Mouse (Mus musculus) hindbrain, embryonic 13.5 days (tissue): ENCODE measurements around the gene Tmem95. TPM values are rescaled to one million over a fixed set of nuclear protein-coding genes. Genes with fewer than 3 reads are reported as not detected.
"Not testable (repeated sequence)": the region's sequence is repeated elsewhere in the genome, so short reads cannot be mapped to it uniquely, and the experiment has no call there.

Experiments
- ATAC-seq: fragments of 200-750 bp; cut with Nextera tagmentation; 2 replicates; pipeline ENCODE4 v1.8.0; 2017; ENCODE audit warnings: moderate TSS enrichment; ENCODE audit not compliant: low FRiP score
- H3K27ac ChIP-seq: fragments of 300-500 bp; sonication (generic); 2 replicates; pipeline ENCODE4 v1.5.1; 2015; ENCODE audit warnings: inconsistent platforms, mild to moderate bottlenecking, moderate library complexity
- H3K27me3 ChIP-seq: fragments of 300-500 bp; sonication (generic); 2 replicates; pipeline ENCODE4 v1.6.1; 2015; ENCODE audit warnings: mild to moderate bottlenecking, inconsistent platforms
- H3K36me3 ChIP-seq: fragments of 300-500 bp; sonication (generic); 2 replicates; pipeline ENCODE4 v1.6.1; 2015; ENCODE audit warnings: mild to moderate bottlenecking, inconsistent platforms
- H3K4me1 ChIP-seq: fragments of 300-500 bp; sonication (generic); replicated peaks from 2 replicates; pipeline ENCODE4 v1.6.1; 2015; ENCODE audit warnings: inconsistent platforms
- H3K4me2 ChIP-seq: fragments of 300-500 bp; sonication (generic); 2 replicates; pipeline ENCODE4 v1.6.1; 2015; ENCODE audit warnings: inconsistent platforms, mild to moderate bottlenecking, moderate library complexity
- H3K4me3 ChIP-seq: fragments of 300-500 bp; sonication (generic); 2 replicates; pipeline ENCODE4 v1.5.1; 2015; ENCODE audit warnings: mild to moderate bottlenecking, inconsistent platforms
- H3K9ac ChIP-seq: fragments of 300-500 bp; sonication (generic); 2 replicates; pipeline ENCODE4 v1.6.1; 2015; ENCODE audit warnings: mild to moderate bottlenecking, inconsistent platforms
- H3K9me3 ChIP-seq: fragments of 300-500 bp; sonication (generic); 2 replicates; pipeline ENCODE4 v1.6.1; 2016; ENCODE audit warnings: inconsistent platforms
- WGBS: fragments of 180-500 bp; shearing (Covaris S2); methylation state at CpG from one replicate; pipeline ENCODE4 v1.1.7; 2015; 5-methylcytosine and 5-hydroxymethylcytosine counted together
- polyA plus RNA-seq: library from polyadenylated mRNA; unstranded; fragments of >200 nt; fragmentation: Nextera tagmentation; extraction: Ambion mirVana; gene quantifications from 2 replicates; pipeline ENCODE4 v1.2.1, GENCODE M21; 2015

Tmem95 gene
- polyA plus RNA-seq, 1 experiment from 2014 or later = not detected

DNA sequence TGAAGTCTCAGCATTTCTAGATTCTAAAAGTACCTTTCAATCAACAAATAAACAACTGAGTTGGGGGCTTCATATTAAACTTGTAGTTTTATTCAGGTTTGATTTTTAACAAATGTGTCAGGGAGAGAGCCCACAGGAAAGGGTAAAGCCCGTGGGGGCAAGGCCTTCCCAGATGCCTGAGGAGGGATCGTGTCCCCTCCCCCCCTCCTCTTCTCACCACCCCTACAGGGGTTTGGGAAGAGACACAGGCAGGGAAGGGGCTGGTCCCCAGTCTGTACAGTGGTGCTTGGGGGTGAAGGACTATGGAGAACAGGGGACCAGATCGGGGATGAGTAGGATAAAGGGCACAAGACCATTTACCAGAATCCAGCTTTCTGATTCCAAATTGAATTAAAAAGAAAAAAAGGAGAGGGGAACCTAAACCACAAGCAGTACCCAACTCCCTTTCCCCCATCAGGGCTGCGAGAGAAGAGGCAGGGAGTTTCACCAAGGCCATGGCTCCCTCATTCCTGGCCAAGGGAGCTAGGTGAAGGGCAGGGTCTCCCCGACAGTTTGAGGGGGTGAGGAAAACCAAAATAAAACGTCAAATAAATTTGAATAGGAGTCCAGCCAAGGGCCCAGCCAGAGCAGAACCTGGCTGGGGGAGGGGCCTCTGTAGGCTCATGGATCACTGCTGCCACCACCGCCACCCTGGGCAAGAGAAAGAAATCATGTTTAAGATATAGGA, 39.0 kb upstream of the Tmem95 start:
- 64% methylated on average over 7 of the region's 7 CpGs for WGBS
- not testable (repeated sequence) for H3K4me2 ChIP-seq, H3K9me3 ChIP-seq, H3K9ac ChIP-seq, H3K27ac ChIP-seq, H3K27me3 ChIP-seq, ATAC-seq, H3K4me3 ChIP-seq
- peaks cover 51% of the 10 kb centered on the region for H3K4me1 ChIP-seq
- peaks cover 60% of the 10 kb centered on the region for H3K36me3 ChIP-seq

GRCm38 (mm10) chr11:69915667-69916627, 38.1 kb upstream of the Tmem95 start:
- Histone ChIP-seq H3K27me3 (no peaks in the 10 kb centered on the region), H3K4me2 (no peak overlapping the region), H3K4me3 (peak overlapping the region; percentile 4; the same call in 1 of the 2 replicates), H3K36me3 (peaks cover 68% of the 10 kb centered on the region), H3K9ac (peak overlapping the region; percentile 35; the same call in 1 of the 2 replicates), H3K27ac (no peak overlapping the region), H3K4me1 (peaks cover 51% of the 10 kb centered on the region), H3K9me3 (no peaks in the 10 kb centered on the region)
- 67% methylated on average over 5 of the region's 5 CpGs for WGBS
- ATAC-seq = no peak

DNA sequence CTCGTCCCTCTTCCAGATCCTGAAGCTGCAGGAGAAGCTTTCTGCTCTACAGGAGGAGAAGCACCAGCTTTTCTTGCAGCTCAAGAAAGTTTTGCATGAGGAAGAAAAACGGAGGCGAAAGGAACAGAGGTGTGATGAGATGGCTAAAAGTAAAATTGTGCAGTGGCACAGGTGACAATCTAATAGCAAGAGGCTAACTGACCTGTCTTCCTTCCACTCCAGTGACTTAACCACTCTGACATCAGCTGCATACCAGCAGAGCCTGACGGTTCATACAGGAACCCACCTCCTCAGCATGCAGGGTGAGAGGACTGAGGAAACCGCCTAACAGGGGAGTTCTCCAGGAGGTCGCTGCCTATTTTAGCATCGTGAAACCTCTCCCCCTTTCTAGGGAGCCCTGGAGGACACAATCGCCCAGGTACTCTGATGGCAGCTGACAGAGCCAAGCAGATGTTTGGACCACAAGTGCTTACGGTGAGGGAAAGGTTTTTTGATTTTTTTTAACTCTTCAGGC, 37.2 kb upstream of the Tmem95 start:
- Histone ChIP-seq H3K9me3 (no peaks in the 10 kb centered on the region), H3K9ac (peak overlapping the region; percentile 91), H3K36me3 (peaks cover 78% of the 10 kb centered on the region), H3K4me2 (peak overlapping the region; percentile 100), H3K27me3 (no peaks in the 10 kb centered on the region), H3K27ac (no peak overlapping the region), H3K4me1 (peaks cover 47% of the 10 kb centered on the region), H3K4me3 (peak overlapping the region; percentile 91)
- ATAC-seq = no peak
- 38% methylated on average over 9 of the region's 9 CpGs for WGBS

- Histone ChIP-seq H3K9me3 (no peaks in the 10 kb centered on the region), H3K36me3 (peaks cover 84% of the 10 kb centered on the region), H3K27ac (peak overlapping the region; percentile 91), H3K4me3 (peak overlapping the region; percentile 91), H3K27me3 (no peaks in the 10 kb centered on the region), H3K4me2 (peak overlapping the region; percentile 100), H3K9ac (peak overlapping the region; percentile 91), H3K4me1 (peaks cover 41% of the 10 kb centered on the region)
- 3% methylated on average over 17 of the region's 17 CpGs for WGBS
- ATAC-seq = no peak
Observed at GRCm38 (mm10) chr11:69914372-69914764, 36.5 kb upstream of the Tmem95 start.

DNA sequence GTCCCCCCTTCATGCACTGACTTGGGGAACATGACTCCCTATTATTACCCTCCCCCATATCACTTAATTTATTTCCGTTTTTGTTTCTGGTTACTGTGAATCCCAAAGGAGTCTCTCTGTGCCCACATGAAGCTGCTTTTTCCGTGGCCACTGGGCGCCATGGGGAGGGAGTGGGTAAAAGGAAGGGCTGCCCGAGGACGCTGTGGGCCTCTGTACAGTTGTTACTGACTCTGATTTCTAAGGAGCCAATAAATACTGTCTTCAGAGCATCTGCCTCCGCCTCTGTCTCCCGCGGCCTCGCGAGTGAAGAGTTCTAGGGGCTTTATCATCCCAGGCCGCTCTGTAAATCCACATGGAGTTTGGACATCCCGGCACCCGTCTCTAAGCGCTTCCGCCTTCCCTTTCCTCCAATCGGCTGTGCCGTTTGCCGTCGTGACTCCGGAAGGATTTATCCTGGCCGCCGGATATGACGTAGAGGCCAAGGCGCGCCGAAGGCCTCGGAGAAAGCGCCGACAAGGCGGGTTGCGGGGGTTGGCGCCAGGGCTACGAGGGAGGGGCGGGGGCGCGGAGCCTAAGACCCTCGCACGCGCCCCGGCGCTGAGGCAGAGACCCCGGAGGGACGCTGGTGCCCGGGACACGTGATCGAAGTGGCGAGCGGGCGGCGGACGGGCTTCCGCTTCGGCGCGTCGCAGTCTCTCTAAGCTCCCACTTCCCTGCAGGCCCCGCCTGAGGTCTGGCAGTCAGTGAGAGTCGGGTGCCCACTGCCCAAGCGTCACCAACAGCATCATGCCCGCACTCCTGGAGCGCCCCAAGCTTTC, 35.9 kb upstream of the Tmem95 start, which contains the start of gene Gps2:
TSS of gene Gps2 (plus strand) at position 335 of the 818 bp plus-strand sequence.
- peak; percentile 89 for ATAC-seq
- H3K36me3 ChIP-seq = peaks cover 87% of the 10 kb centered on the region
- WGBS = 2% methylated on average over 61 of the region's 61 CpGs

GRCm38 (mm10) chr11:69912716-69913530, 35.1 kb upstream of the Tmem95 start:
- Histone ChIP-seq H3K27me3 (no peaks in the 10 kb centered on the region), H3K4me3 (peak overlapping the region; percentile 91), H3K9ac (peak overlapping the region; percentile 91), H3K4me2 (peak overlapping the region; percentile 100), H3K4me1 (peaks cover 31% of the 10 kb centered on the region), H3K9me3 (no peaks in the 10 kb centered on the region), H3K36me3 (peaks cover 88% of the 10 kb centered on the region), H3K27ac (peak overlapping the region; percentile 91)
- WGBS = 79% methylated on average over 15 of the region's 15 CpGs
- ATAC-seq = peak; percentile 29

More for the DNA sequence above, 35.9 kb upstream of the Tmem95 start, which contains the start of gene Gps2:
- no peaks in the 10 kb centered on the region for H3K27me3 ChIP-seq
- H3K9me3 ChIP-seq = no peaks in the 10 kb centered on the region
- H3K9ac ChIP-seq = peak within 1 kb of the TSS; percentile 91
- peak within 1 kb of the TSS; percentile 91 for H3K27ac ChIP-seq
- peak within 1 kb of the TSS; percentile 100 for H3K4me2 ChIP-seq
- peak within 1 kb of the TSS; percentile 91 for H3K4me3 ChIP-seq
- peaks cover 35% of the 10 kb centered on the region for H3K4me1 ChIP-seq

DNA sequence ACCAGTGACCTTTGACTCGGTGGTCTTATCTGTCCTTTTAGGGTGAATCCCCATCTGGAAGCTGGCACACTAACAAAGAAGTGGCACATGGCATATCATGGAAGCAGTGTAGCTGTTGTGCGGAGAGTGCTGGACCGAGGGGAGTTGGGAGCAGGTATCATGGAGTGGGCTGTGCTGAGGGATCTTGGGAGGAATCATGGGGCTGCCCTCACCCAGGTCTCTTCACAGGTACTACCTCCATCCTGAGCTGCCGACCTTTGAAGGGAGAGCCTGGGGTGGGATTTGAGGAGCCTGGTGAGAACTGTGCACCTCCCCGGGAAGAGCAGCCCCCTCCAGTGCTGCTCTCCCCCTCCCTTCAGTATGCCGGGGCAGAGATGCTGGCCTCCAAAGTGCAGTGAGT, 33.9 kb upstream of the Tmem95 start:
- Histone ChIP-seq H3K36me3 (peaks cover 88% of the 10 kb centered on the region), H3K4me1 (peaks cover 31% of the 10 kb centered on the region), H3K9me3 (no peaks in the 10 kb centered on the region), H3K4me2 (no peak overlapping the region), H3K9ac (no peak overlapping the region), H3K27me3 (no peaks in the 10 kb centered on the region), H3K4me3 (no peak overlapping the region), H3K27ac (no peak overlapping the region)
- no peak for ATAC-seq
- 91% methylated on average over 6 of the region's 6 CpGs for WGBS

DNA sequence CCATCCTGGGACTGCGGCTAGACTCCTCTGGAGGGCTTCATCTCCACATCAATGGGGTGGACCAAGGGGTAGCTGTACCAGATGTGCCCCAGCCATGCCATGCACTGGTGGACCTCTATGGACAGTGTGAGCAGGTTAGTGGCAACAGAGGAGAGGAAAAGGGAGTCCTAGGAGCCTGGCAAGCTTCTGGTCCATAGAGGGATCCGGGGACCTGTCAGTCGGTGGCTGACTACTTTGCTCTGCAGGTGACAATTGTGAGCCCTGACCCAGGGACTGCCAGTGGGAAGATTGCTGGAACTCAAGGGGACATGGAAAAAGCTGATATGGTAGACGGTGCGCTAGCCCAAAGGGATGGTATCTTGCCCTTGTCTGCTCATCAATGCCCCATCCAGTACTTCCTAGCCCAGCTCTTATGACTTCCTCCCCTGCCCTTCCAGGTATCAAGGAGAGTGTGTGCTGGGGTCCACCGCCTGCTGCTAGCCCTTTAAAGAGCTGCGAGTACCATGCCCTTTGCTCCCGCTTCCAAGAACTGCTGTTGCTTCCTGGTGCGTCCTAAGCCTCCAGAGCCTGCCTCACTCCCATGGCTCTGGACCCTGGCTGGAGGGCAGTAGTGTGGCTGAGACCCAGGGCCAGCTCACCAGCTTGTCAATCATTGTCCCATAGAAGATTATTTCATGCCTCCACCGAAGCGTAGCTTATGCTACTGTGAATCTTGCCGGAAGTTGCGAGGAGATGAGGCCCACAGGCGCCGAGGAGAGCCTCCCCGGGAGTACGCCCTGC, 33.2 kb upstream of the Tmem95 start:
- H3K4me3 ChIP-seq = no peak overlapping the region
- no peak for ATAC-seq
- WGBS = 96% methylated on average over 17 of the region's 17 CpGs

DNA sequence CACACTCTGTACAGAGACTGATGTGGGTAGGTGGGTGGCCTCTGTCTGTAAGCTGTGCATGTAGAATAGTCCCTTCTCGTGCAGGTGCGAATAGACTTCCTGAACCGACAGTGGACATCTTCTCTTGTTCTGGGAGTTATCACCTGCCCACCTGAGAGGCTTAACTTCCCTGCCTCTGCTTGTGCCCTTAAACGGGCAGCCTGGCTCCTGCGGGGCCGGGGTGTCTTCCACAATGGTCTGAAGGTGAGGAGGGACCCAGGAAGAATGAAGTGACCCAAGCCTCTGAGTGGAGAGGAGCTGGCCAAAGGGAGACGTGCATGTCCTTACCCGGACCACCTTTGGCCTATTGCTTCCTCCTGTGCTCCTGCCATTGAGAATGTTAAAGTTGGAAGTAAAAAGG, 32.4 kb upstream of the Tmem95 start:
- 0 out of 2 replicates have a peak overlapping the region, but pooled peaks have one; percentile 8 for H3K9ac ChIP-seq
- H3K27me3 ChIP-seq = no peaks in the 10 kb centered on the region
- H3K9me3 ChIP-seq = no peaks in the 10 kb centered on the region
- no peak for ATAC-seq
- H3K4me2 ChIP-seq = no peak overlapping the region
- no peak overlapping the region for H3K27ac ChIP-seq
- 96% methylated on average over 8 of the region's 8 CpGs for WGBS
- peaks cover 88% of the 10 kb centered on the region for H3K36me3 ChIP-seq
- no peak overlapping the region for H3K4me3 ChIP-seq
- H3K4me1 ChIP-seq = peaks cover 20% of the 10 kb centered on the region

More for the DNA sequence above, 33.2 kb upstream of the Tmem95 start:
- Histone ChIP-seq H3K27me3 (no peaks in the 10 kb centered on the region), H3K9me3 (no peaks in the 10 kb centered on the region), H3K9ac (0 out of 2 replicates have a peak overlapping the region, but pooled peaks have one; percentile 8), H3K27ac (no peak overlapping the region), H3K36me3 (peaks cover 88% of the 10 kb centered on the region), H3K4me2 (no peak overlapping the region), H3K4me1 (peaks cover 28% of the 10 kb centered on the region)

DNA sequence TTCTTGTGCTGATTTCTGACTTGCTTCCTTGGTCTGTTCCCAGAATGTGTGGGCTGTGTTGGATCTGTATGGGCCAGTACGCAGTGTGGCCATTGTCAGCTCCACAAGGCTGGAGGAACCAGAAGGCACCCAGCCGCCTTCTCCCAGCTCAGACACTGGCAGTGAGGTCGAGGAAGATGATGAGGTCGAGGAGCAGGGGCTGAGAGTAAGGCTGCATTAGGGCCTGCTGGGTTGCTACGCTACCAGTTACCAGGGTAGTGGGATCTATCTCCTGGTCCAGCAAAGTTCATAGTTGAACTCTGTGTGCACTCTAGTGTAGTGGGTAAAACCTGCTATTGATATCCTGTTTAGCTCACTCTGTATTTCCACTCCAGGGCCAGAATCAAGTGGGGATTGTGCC, 31.4 kb upstream of the Tmem95 start:
- peaks cover 93% of the 10 kb centered on the region for H3K36me3 ChIP-seq
- no peaks in the 10 kb centered on the region for H3K27me3 ChIP-seq
- no peak for ATAC-seq
- no peak overlapping the region for H3K4me3 ChIP-seq
- WGBS = 92% methylated on average over 5 of the region's 5 CpGs
- no peak overlapping the region for H3K9ac ChIP-seq
- no peaks in the 10 kb centered on the region for H3K9me3 ChIP-seq
- H3K4me2 ChIP-seq = no peak overlapping the region
- no peak overlapping the region for H3K27ac ChIP-seq
- H3K4me1 ChIP-seq = peaks cover 10% of the 10 kb centered on the region
